In genomic region chr15:97744930-97745329, GRCm38 (mm10) we compare ENCODE assay signal across 8 mouse cellular contexts. TPM values are rescaled to one million over a fixed set of nuclear protein-coding genes. Genes with fewer than 3 reads are reported as not detected.
DNase-seq lines count a peak whose midpoint lies in the region; ATAC-seq lines count a peak whose summit lies in the region.

No protein-coding gene starts in this region.

- H3K4me2 ChIP-seq in forebrain, embryonic 14.5 days (ENCODE audit: low read length), result no peak overlapping the region
- no peak overlapping the region for H3K4me2 ChIP-seq in heart, embryonic 15.5 days

- H3K27me3 ChIP-seq in forebrain, embryonic 10.5 days (ENCODE audit: poor library complexity, severe bottlenecking), result no peaks in the 10 kb centered on the region
- H3K27me3 ChIP-seq in forebrain, embryonic 14.5 days (replicated peaks; ENCODE audit: control insufficient read depth, insufficient read depth, low read length), result no peaks in the 10 kb centered on the region
- no peaks in the 10 kb centered on the region for H3K27me3 ChIP-seq in heart, embryonic 15.5 days

- H3K4me1 ChIP-seq in forebrain, embryonic 10.5 days, result peaks cover 21% of the 10 kb centered on the region
- H3K4me1 ChIP-seq in forebrain, embryonic 14.5 days (ENCODE audit: control insufficient read depth, insufficient read depth, low read length), result no peaks in the 10 kb centered on the region
- H3K4me1 ChIP-seq in heart, embryonic 15.5 days (replicated peaks), result peaks cover 65% of the 10 kb centered on the region

- 87% methylated on average over 10 of the region's 10 CpGs for WGBS in forebrain, embryonic 10.5 days
- 75% methylated on average over 10 of the region's 10 CpGs for WGBS in forebrain, embryonic 14.5 days
- WGBS in heart, embryonic 15.5 days, result 64% methylated on average over 10 of the region's 10 CpGs

- no peak for DNase-seq in forebrain, embryonic 10.5 days (ENCODE audit: extremely low spot score, low spot score)
- DNase-seq in forebrain, embryonic 14.5 days (ENCODE audit: low spot score), result no peak
- DNase-seq in A20 (ENCODE audit: low read depth, low spot score), result peak; percentile 90
- no peak for DNase-seq in adrenal gland, postnatal 14 days
- no peak for DNase-seq in adrenal gland, postnatal 4 days (ENCODE audit: low spot score in 2 of 2)

- H3K9me3 ChIP-seq in forebrain, embryonic 10.5 days, result no peaks in the 10 kb centered on the region
- H3K9me3 ChIP-seq in forebrain, embryonic 14.5 days (replicated peaks; ENCODE audit: control insufficient read depth, low read length), result no peaks in the 10 kb centered on the region
- H3K9me3 ChIP-seq in heart, embryonic 15.5 days (replicated peaks), result no peaks in the 10 kb centered on the region

- 0 out of 2 replicates have a peak overlapping the region, but pooled peaks have one; percentile 40 for H3K27ac ChIP-seq in forebrain, embryonic 10.5 days
- H3K27ac ChIP-seq in forebrain, embryonic 14.5 days (ENCODE audit: low read depth, low read length), result no peak overlapping the region
- H3K27ac ChIP-seq in heart, embryonic 15.5 days, result peak overlapping the region; percentile 35; the same call in 1 of the 2 replicates

- no peaks in the 10 kb centered on the region for H3K36me3 ChIP-seq in forebrain, embryonic 10.5 days (replicated peaks)
- no peaks in the 10 kb centered on the region for H3K36me3 ChIP-seq in forebrain, embryonic 14.5 days (ENCODE audit: control insufficient read depth, insufficient read depth, low read length)
- H3K36me3 ChIP-seq in heart, embryonic 15.5 days, result peaks cover 4% of the 10 kb centered on the region; the same call in 1 of the 2 replicates

- no peak overlapping the region for H3K4me3 ChIP-seq in forebrain, embryonic 10.5 days
- H3K4me3 ChIP-seq in forebrain, embryonic 14.5 days (ENCODE audit: low read depth, low read length), result no peak overlapping the region
- H3K4me3 ChIP-seq in heart, embryonic 15.5 days, result no peak overlapping the region

- no peak overlapping the region for H3K9ac ChIP-seq in forebrain, embryonic 14.5 days (ENCODE audit: low read length)
- H3K9ac ChIP-seq in heart, embryonic 15.5 days, result no peak overlapping the region

- no peak for ATAC-seq in forebrain, embryonic 14.5 days
- ATAC-seq in heart, embryonic 15.5 days (replicated peaks; ENCODE audit: insufficient number of reproducible peaks, insufficient read depth, low FRiP score, low read depth), result no peak
- ATAC-seq in megakaryocyte-erythroid progenitor cell, adult 5-6 weeks (replicated peaks; ENCODE audit: low FRiP score, low TSS enrichment, poor library complexity, severe bottlenecking), result peak; percentile 51
- ATAC-seq in frontal cortex, adult (ENCODE audit: low TSS enrichment), result no peak

RNA-seq across cellular contexts. Expression of gene Endou, which starts 13.8 kb away (rescaled TPM):
- 0.11 and 0.12 TPM in 2 replicates for polyA plus RNA-seq in forebrain, embryonic 10.5 days (2016; fragmentation: Nextera tagmentation; extraction: Ambion mirVana)
- polyA plus RNA-seq in forebrain, embryonic 14.5 days (2014; fragmentation: Nextera tagmentation; extraction: Ambion mirVana), result 0.11 and 0.14 TPM in 2 replicates
- polyA plus RNA-seq in heart, embryonic 15.5 days (2015; fragmentation: Nextera tagmentation; extraction: Ambion mirVana), result 0.86 and 3.5 TPM in 2 replicates
- total RNA-seq in megakaryocyte-erythroid progenitor cell, adult 5-6 weeks (2014; fragmentation: Nextera tagmentation), result 0.87 TPM in 1 of 2 replicates, not detected in the other
- total RNA-seq in megakaryocyte-erythroid progenitor cell, adult 5-6 weeks (2017), result not detected in 2 replicates
- 0.90 and 1.1 TPM in 2 replicates for total RNA-seq in adrenal gland, postnatal 14 days (2021)
- 1 to 10 TPM in 1 of 2 experiments, under 1 TPM in 1; 0.95 to 1.1 TPM for total RNA-seq in adrenal gland, postnatal 4 days (2021)

RNA-seq across cellular contexts. Expression of gene Rapgef3, which starts 22.8 kb away (rescaled TPM):
- 5.4 and 6.3 TPM in 2 replicates for polyA plus RNA-seq in forebrain, embryonic 10.5 days (2016; fragmentation: Nextera tagmentation; extraction: Ambion mirVana)
- 4.9 and 6.4 TPM in 2 replicates for polyA plus RNA-seq in forebrain, embryonic 14.5 days (2014; fragmentation: Nextera tagmentation; extraction: Ambion mirVana)
- 20.0 and 24.0 TPM in 2 replicates for polyA plus RNA-seq in heart, embryonic 15.5 days (2015; fragmentation: Nextera tagmentation; extraction: Ambion mirVana)
- 12.0 and 13.1 TPM in 2 replicates for total RNA-seq in megakaryocyte-erythroid progenitor cell, adult 5-6 weeks (2014; fragmentation: Nextera tagmentation)
- total RNA-seq in megakaryocyte-erythroid progenitor cell, adult 5-6 weeks (2017), result 6.8 and 8.2 TPM in 2 replicates
- 22.2 and 24.9 TPM in 2 replicates for total RNA-seq in adrenal gland, postnatal 14 days (2021)
- 10 to 100 TPM; 19.2 to 27.9 TPM for total RNA-seq in adrenal gland, postnatal 4 days (2021)

RNA-seq across cellular contexts. Expression of gene Slc48a1, which starts 33.4 kb away (rescaled TPM):
- polyA plus RNA-seq in forebrain, embryonic 10.5 days (2016; fragmentation: Nextera tagmentation; extraction: Ambion mirVana), result 28.7 and 32.2 TPM in 2 replicates
- polyA plus RNA-seq in forebrain, embryonic 14.5 days (2014; fragmentation: Nextera tagmentation; extraction: Ambion mirVana), result 65.4 and 69.1 TPM in 2 replicates
- polyA plus RNA-seq in heart, embryonic 15.5 days (2015; fragmentation: Nextera tagmentation; extraction: Ambion mirVana), result 64.3 and 76.8 TPM in 2 replicates
- total RNA-seq in megakaryocyte-erythroid progenitor cell, adult 5-6 weeks (2014; fragmentation: Nextera tagmentation), result 91.5 and 112 TPM in 2 replicates
- 53.7 and 72.6 TPM in 2 replicates for total RNA-seq in megakaryocyte-erythroid progenitor cell, adult 5-6 weeks (2017)
- 68.8 and 76.9 TPM in 2 replicates for total RNA-seq in adrenal gland, postnatal 14 days (2021)
- total RNA-seq in adrenal gland, postnatal 4 days (2021), result 10 to 100 TPM; 83.0 to 91.7 TPM

RNA-seq across cellular contexts. Expression of gene Rpap3, which starts 39.3 kb away (rescaled TPM):
- 40.7 and 41.9 TPM in 2 replicates for polyA plus RNA-seq in forebrain, embryonic 10.5 days (2016; fragmentation: Nextera tagmentation; extraction: Ambion mirVana)
- polyA plus RNA-seq in forebrain, embryonic 14.5 days (2014; fragmentation: Nextera tagmentation; extraction: Ambion mirVana), result 44.3 and 45.4 TPM in 2 replicates
- 16.8 and 18.7 TPM in 2 replicates for polyA plus RNA-seq in heart, embryonic 15.5 days (2015; fragmentation: Nextera tagmentation; extraction: Ambion mirVana)
- total RNA-seq in megakaryocyte-erythroid progenitor cell, adult 5-6 weeks (2014; fragmentation: Nextera tagmentation), result 28.7 and 37.9 TPM in 2 replicates
- 43.5 and 48.6 TPM in 2 replicates for total RNA-seq in megakaryocyte-erythroid progenitor cell, adult 5-6 weeks (2017)
- 14.6 and 19.3 TPM in 2 replicates for total RNA-seq in adrenal gland, postnatal 14 days (2021)
- 10 to 100 TPM; 25.6 to 26.9 TPM for total RNA-seq in adrenal gland, postnatal 4 days (2021)
